Mouse (Mus musculus) mesoderm, embryonic 11.5 days (tissue): ENCODE results near the gene Psmc3ip.
"Not testable (repeated sequence)": the region's sequence is repeated elsewhere in the genome, so short reads cannot be mapped to it uniquely, and the experiment has no call there.

Experiments
- DNase-seq: peaks from one replicate; pipeline ENCODE4 v3.0.0-alpha.2; 2012; ENCODE audit warnings: low read depth, low spot score

Gene Psmc3ip

GRCm38 (mm10) chr11:101095314-101096024 lies at the start of gene Psmc3ip:
TSS of gene Psmc3ip (minus strand) at chr11:101095436.
- peak; percentile 98 for DNase-seq

- DNase-seq, result peak; percentile 80
These were observed 48.3 kb upstream of the Psmc3ip start for GRCm38 (mm10) chr11:101143338-101144225.

- DNase-seq, result no peak
These were observed 47.2 kb upstream of the Psmc3ip start for GRCm38 (mm10) chr11:101142215-101142967.

- no peak for DNase-seq
These were observed 45.9 kb upstream of the Psmc3ip start for GRCm38 (mm10) chr11:101141088-101141487.

- no peak for DNase-seq
These were observed 45.1 kb upstream of the Psmc3ip start for GRCm38 (mm10) chr11:101140164-101140819.

GRCm38 (mm10) chr11:101138536-101139181 lies 43.4 kb upstream of the Psmc3ip start:
- peak; percentile 73 for DNase-seq

- no peak for DNase-seq
These were observed 41.8 kb upstream of the Psmc3ip start for GRCm38 (mm10) chr11:101137000-101137399.

- DNase-seq, result no peak
These were observed 39.1 kb upstream of the Psmc3ip start for GRCm38 (mm10) chr11:101134217-101134865.

- DNase-seq, result no peak
These were observed 37.8 kb upstream of the Psmc3ip start for GRCm38 (mm10) chr11:101133037-101133436.

GRCm38 (mm10) chr11:101131701-101132100 lies 36.5 kb upstream of the Psmc3ip start:
- DNase-seq, result peak; percentile 56

GRCm38 (mm10) chr11:101131187-101131586 lies 36.0 kb upstream of the Psmc3ip start:
- no peak for DNase-seq

- DNase-seq, result no peak
These were observed 35.0 kb upstream of the Psmc3ip start for GRCm38 (mm10) chr11:101130056-101130756.

GRCm38 (mm10) chr11:101128996-101129577 lies 33.9 kb upstream of the Psmc3ip start:
- DNase-seq, result no peak

GRCm38 (mm10) chr11:101127075-101127474 lies 31.8 kb upstream of the Psmc3ip start:
- no peak for DNase-seq

GRCm38 (mm10) chr11:101125008-101125407 lies 29.8 kb upstream of the Psmc3ip start:
- not testable (repeated sequence) for DNase-seq

- DNase-seq, result not testable (repeated sequence)
These were observed 29.3 kb upstream of the Psmc3ip start for GRCm38 (mm10) chr11:101124494-101124893.

GRCm38 (mm10) chr11:101120545-101121188 lies 25.4 kb upstream of the Psmc3ip start:
- no peak for DNase-seq

GRCm38 (mm10) chr11:101119761-101120544 lies 24.7 kb upstream of the Psmc3ip start, which contains the start of the genes Retreg3 and Tubg1:
TSS of gene Retreg3 (minus strand) at chr11:101119893.
TSS of gene Tubg1 (plus strand) at chr11:101119938.
- DNase-seq, result peak; percentile 100
